Mouse (Mus musculus) thymus, adult 2 months (tissue): ENCODE data around the gene Bax.

Source experiments
- CTCF ChIP-seq: fragments of 200-500 bp; IDR thresholded peaks from 2 replicates; pipeline ENCODE4 v1.5.1; 2012; ENCODE audit warnings: mild to moderate bottlenecking, control low read depth, low read length, moderate library complexity, borderline replicate concordance; ENCODE audit not compliant: control insufficient read depth, poor library complexity, insufficient read depth; ENCODE audit errors: extremely low read depth
- POLR2A ChIP-seq: fragments of 200-500 bp; IDR thresholded peaks from 2 replicates; pipeline ENCODE4 v1.6.1; 2012; ENCODE audit warnings: mild to moderate bottlenecking, low read length, control low read depth, moderate library complexity; ENCODE audit not compliant: control insufficient read depth, poor library complexity, insufficient read depth; ENCODE audit errors: extremely low read depth

DNA sequence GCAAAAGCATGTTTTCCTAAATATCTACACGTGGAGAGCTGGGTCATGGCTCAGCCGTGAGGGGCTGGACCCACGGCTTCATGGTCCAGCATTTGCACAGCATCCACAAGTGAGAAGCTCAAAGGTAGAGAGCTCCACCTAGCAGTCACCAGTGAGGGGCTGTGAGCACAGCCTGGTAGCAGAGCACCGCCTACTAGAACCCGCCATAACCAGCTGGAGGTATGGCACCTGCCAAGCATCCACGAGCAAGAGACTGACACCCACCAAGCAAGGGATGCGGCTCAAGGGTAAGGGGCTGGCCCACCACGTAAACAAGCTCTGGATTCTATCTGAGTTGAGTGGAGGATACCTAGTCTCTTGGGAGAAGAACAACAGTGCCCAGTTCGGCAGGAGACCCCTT lies 1.1 kb downstream of the Bax start:
- no peak for TF ChIP-seq POLR2A
- TF ChIP-seq CTCF = no peak
